Mouse (Mus musculus) hindbrain, embryonic 11.5 days (tissue): Measurements from ENCODE around the gene Irak2. TPM values are rescaled to one million over a fixed set of nuclear protein-coding genes. Genes with fewer than 3 reads are reported as not detected.

Source experiments
- ATAC-seq: fragments of 200-750 bp; cut with Nextera tagmentation; 2 replicates; pipeline ENCODE4 v1.8.0; 2017; ENCODE audit warnings: mild to moderate bottlenecking, moderate TSS enrichment, moderate library complexity; ENCODE audit not compliant: low FRiP score
- DNase-seq: peaks from one replicate; pipeline ENCODE4 v3.0.0-alpha.2; 2015; ENCODE audit warnings: low spot score
- H3K27ac ChIP-seq: fragments of 300-500 bp; sonication (generic); 2 replicates; pipeline ENCODE4 v1.5.1; 2014; ENCODE audit warnings: mild to moderate bottlenecking, low read depth, low read length
- H3K27me3 ChIP-seq: fragments of 300-500 bp; sonication (generic); 2 replicates; pipeline ENCODE4 v1.6.1; 2014; ENCODE audit warnings: mild to moderate bottlenecking, low read length, moderate library complexity, mixed read lengths; ENCODE audit not compliant: control insufficient read depth, insufficient read depth
- H3K36me3 ChIP-seq: fragments of 300-500 bp; sonication (generic); 2 replicates; pipeline ENCODE4 v1.6.1; 2014; ENCODE audit warnings: mild to moderate bottlenecking, low read length, moderate library complexity, mixed read lengths; ENCODE audit not compliant: control insufficient read depth, insufficient read depth
- H3K4me1 ChIP-seq: fragments of 300-500 bp; sonication (generic); replicated peaks from 2 replicates; pipeline ENCODE4 v1.6.1; 2014; ENCODE audit warnings: low read length, mixed read lengths; ENCODE audit not compliant: control insufficient read depth, insufficient read depth
- H3K4me2 ChIP-seq: fragments of 300-500 bp; sonication (generic); replicated peaks from 2 replicates; pipeline ENCODE4 v1.6.1; 2014; ENCODE audit warnings: mild to moderate bottlenecking, low read depth, low read length
- H3K4me3 ChIP-seq: fragments of 300-500 bp; sonication (generic); 2 replicates; pipeline ENCODE4 v1.5.1; 2014; ENCODE audit warnings: low read depth, low read length
- H3K9ac ChIP-seq: fragments of 300-500 bp; sonication (generic); 2 replicates; pipeline ENCODE4 v1.6.1; 2014; ENCODE audit warnings: low read depth, low read length
- H3K9me3 ChIP-seq: fragments of 300-500 bp; sonication (generic); 2 replicates; pipeline ENCODE4 v1.6.1; 2016; ENCODE audit warnings: low read length; ENCODE audit not compliant: control insufficient read depth
- WGBS: fragments of 180-500 bp; shearing (Covaris S2); extraction: QIAGEN DNeasy Blood & Tissue Kit; methylation state at CpG from one replicate; pipeline ENCODE4 v1.1.7; 2014; 5-methylcytosine and 5-hydroxymethylcytosine counted together
- polyA plus RNA-seq: library from polyadenylated mRNA; unstranded; fragments of >200 nt; fragmentation: Nextera tagmentation; extraction: Ambion mirVana; gene quantifications from 2 replicates; pipeline ENCODE4 v1.2.1, GENCODE M21; 2014

The Irak2 gene
- polyA plus RNA-seq, 1 experiment from 2014 or later = 1.6 TPM

DNA sequence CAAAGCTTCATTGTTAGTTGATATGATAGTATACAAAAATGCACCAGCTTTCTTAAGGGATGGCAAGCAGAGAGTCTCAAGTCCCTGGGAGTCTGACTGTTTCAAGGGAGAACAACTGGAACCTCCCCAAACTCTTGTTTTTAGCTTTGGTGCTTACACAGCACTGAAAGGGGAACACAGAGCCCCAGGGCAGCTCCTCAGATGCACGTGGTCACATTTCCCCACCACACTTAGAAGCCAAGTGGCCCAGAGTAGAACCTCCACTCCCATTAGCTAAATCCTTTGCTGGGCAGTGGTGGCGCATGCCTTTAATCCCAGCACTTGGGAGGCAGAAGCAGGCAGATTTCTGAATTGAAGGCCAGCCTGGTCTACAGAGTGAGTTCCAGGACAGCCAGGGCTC lies 103.2 kb downstream of the Irak2 start:
- Histone ChIP-seq H3K36me3 (no peaks in the 10 kb centered on the region), H3K4me2 (no peak overlapping the region), H3K27ac (no peak overlapping the region), H3K4me1 (0 out of 2 replicates have a peak, but pooled peaks cover 5% of the 10 kb centered on the region), H3K9ac (no peak overlapping the region), H3K4me3 (no peak overlapping the region), H3K9me3 (no peaks in the 10 kb centered on the region), H3K27me3 (no peaks in the 10 kb centered on the region)
- no peak for ATAC-seq
- 76% methylated on average over 2 of the region's 2 CpGs for whole genome bisulfite sequencing
- DNase-seq = no peak

DNA sequence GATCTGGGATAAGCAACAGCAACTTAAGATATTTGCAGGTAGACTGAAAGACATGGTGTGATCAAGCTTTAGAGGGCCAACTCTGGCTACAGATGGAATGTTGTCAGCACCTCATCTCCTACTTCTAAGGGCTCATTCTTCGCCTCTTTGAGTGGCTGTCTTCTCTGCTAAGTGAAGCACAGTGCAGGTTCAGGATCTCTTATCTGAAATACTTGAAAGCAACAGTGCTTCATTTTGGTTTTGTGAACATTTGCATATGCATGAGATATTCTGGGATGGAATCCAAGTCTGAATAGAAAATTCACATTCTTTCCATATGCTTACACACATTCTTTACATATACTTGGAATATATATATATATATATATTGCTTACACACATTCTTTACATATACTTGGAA lies 104.1 kb downstream of the Irak2 start:
- no peak overlapping the region for H3K27ac ChIP-seq
- H3K9me3 ChIP-seq = no peaks in the 10 kb centered on the region
- 75% methylated on average over 1 of the region's 1 CpGs for WGBS
- H3K27me3 ChIP-seq = no peaks in the 10 kb centered on the region
- H3K4me3 ChIP-seq = no peak overlapping the region
- H3K9ac ChIP-seq = no peak overlapping the region
- no peak overlapping the region for H3K4me2 ChIP-seq
- no peak for ATAC-seq
- no peak for DNase-seq
- no peaks in the 10 kb centered on the region for H3K36me3 ChIP-seq
- 0 out of 2 replicates have a peak, but pooled peaks cover 5% of the 10 kb centered on the region for H3K4me1 ChIP-seq

DNA sequence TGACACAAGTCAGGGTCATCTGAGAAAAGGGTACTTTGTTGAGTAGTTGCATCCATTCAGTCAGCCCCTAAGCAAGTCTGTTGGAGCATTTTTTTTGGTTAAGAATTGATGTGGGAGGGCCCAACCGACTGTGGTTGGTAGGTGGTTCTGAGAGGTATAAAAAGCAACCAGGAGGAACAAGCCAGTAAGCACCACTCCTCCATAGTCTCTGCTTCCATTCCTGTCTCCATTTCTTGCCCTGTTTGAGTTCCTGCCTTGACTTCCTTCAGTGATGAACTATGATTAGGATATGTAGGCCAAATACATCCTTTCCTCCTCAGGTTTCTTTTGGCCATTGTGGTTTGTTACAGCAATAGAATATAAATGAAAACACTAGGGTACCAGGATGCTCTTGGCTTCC lies 104.8 kb downstream of the Irak2 start:
- no peak for ATAC-seq
- no peak overlapping the region for H3K4me3 ChIP-seq

More for the DNA sequence above, 104.8 kb downstream of the Irak2 start:
- H3K9ac ChIP-seq = no peak overlapping the region
- no peaks in the 10 kb centered on the region for H3K9me3 ChIP-seq
- H3K36me3 ChIP-seq = no peaks in the 10 kb centered on the region
- no peak overlapping the region for H3K27ac ChIP-seq
- 63% methylated on average over 1 of the region's 1 CpGs for WGBS
- H3K4me1 ChIP-seq = 0 out of 2 replicates have a peak, but pooled peaks cover 5% of the 10 kb centered on the region
- H3K27me3 ChIP-seq = no peaks in the 10 kb centered on the region
- no peak for DNase-seq
- H3K4me2 ChIP-seq = no peak overlapping the region

Other genes with a start within 250 kb of the Irak2 start
- gene Ttll3, start 249.2 kb upstream of the Irak2 start, polyA plus RNA-seq = 4.1 and 4.2 TPM in 2 replicates
- 23.0 and 26.3 TPM in 2 replicates for gene Rpusd3, start 219.1 kb upstream of the Irak2 start, polyA plus RNA-seq
- not detected in 2 replicates for gene Cidec, start 202.7 kb upstream of the Irak2 start, polyA plus RNA-seq
- 75.1 and 79.7 TPM in 2 replicates for gene Jagn1, start 195.9 kb upstream of the Irak2 start, polyA plus RNA-seq
- gene Il17re, start 180.0 kb upstream of the Irak2 start, polyA plus RNA-seq = 0.77 and 0.88 TPM in 2 replicates
- 2.7 and 3.2 TPM in 2 replicates for gene Il17rc, start 167.0 kb upstream of the Irak2 start, polyA plus RNA-seq
- gene Creld1, start 155.2 kb upstream of the Irak2 start, polyA plus RNA-seq = 29.6 and 32.6 TPM in 2 replicates
- gene Prrt3, start 136.5 kb upstream of the Irak2 start, polyA plus RNA-seq = 0.73 and 0.77 TPM in 2 replicates
- gene Emc3, start 106.8 kb upstream of the Irak2 start, polyA plus RNA-seq = 90.5 and 90.7 TPM in 2 replicates
- gene Fancd2, start 106.8 kb upstream of the Irak2 start, polyA plus RNA-seq = 10.8 and 14.3 TPM in 2 replicates
- gene Fancd2os, start 37.8 kb upstream of the Irak2 start, polyA plus RNA-seq = 0.45 TPM in 1 of 2 replicates, not detected in the other
- 221 and 224 TPM in 2 replicates for gene Brk1, start 33.7 kb upstream of the Irak2 start, polyA plus RNA-seq
- gene Vhl, start 14.5 kb upstream of the Irak2 start, polyA plus RNA-seq = 63.0 and 64.4 TPM in 2 replicates
- gene Tatdn2, start 58.6 kb downstream of the Irak2 start, polyA plus RNA-seq = 1.1 and 1.2 TPM in 2 replicates
- gene Ghrl, start 81.4 kb downstream of the Irak2 start, polyA plus RNA-seq = 0.46 and 0.51 TPM in 2 replicates
- gene Sec13, start 102.3 kb downstream of the Irak2 start, polyA plus RNA-seq = 273 and 287 TPM in 2 replicates